Mouse (Mus musculus): ENCODE measurements around the gene Galns. TPM values are rescaled to one million over a fixed set of nuclear protein-coding genes. Genes with fewer than 3 reads are reported as not detected.

Galns gene
- polyA plus RNA-seq, 1 experiment from 2014 or later: 8.2 TPM

GRCm38 (mm10) chr8:122548891-122549439, 62.3 kb downstream of the Galns start:
- Histone ChIP-seq H3K4me2 (peak overlapping the region; percentile 96), H3K27ac (replicated peaks) (peak overlapping the region; percentile 96), H3K27me3 (no peaks in the 10 kb centered on the region), H3K9me3 (replicated peaks) (no peaks in the 10 kb centered on the region), H3K36me3 (replicated peaks) (peaks cover 10% of the 10 kb centered on the region), H3K9ac (peak overlapping the region; percentile 97), H3K4me3 (replicated peaks) (peak overlapping the region; percentile 96), H3K4me1 (replicated peaks) (peaks cover 80% of the 10 kb centered on the region)
- ATAC-seq (ENCODE audit: insufficient read depth): no peak
- WGBS (ENCODE audit: insufficient replicate concordance): 46% methylated on average over 3 of the region's 3 CpGs

GRCm38 (mm10) chr8:122548331-122548730, 62.9 kb downstream of the Galns start:
- no peaks in the 10 kb centered on the region for H3K27me3 ChIP-seq
- no peak for ATAC-seq (ENCODE audit: insufficient read depth)
- peaks cover 80% of the 10 kb centered on the region for H3K4me1 ChIP-seq (replicated peaks)
- no peaks in the 10 kb centered on the region for H3K9me3 ChIP-seq (replicated peaks)
- H3K4me3 ChIP-seq (replicated peaks): peak overlapping the region; percentile 96
- 21% methylated on average over 13 of the region's 13 CpGs for WGBS (ENCODE audit: insufficient replicate concordance)
- H3K4me2 ChIP-seq: peak overlapping the region; percentile 96
- H3K9ac ChIP-seq: peak overlapping the region; percentile 97
- H3K27ac ChIP-seq (replicated peaks): peak overlapping the region; percentile 96
- H3K36me3 ChIP-seq (replicated peaks): peaks cover 16% of the 10 kb centered on the region

- Histone ChIP-seq H3K27ac (replicated peaks) (peak overlapping the region; percentile 96), H3K4me1 (replicated peaks) (peaks cover 83% of the 10 kb centered on the region), H3K9ac (peak overlapping the region; percentile 97), H3K4me3 (replicated peaks) (peak overlapping the region; percentile 96), H3K9me3 (replicated peaks) (no peaks in the 10 kb centered on the region), H3K36me3 (replicated peaks) (peaks cover 22% of the 10 kb centered on the region), H3K4me2 (peak overlapping the region; percentile 96), H3K27me3 (no peaks in the 10 kb centered on the region)
- 7% methylated on average over 5 of the region's 5 CpGs for WGBS (ENCODE audit: insufficient replicate concordance)
- ATAC-seq (ENCODE audit: insufficient read depth): peak; percentile 63
Measured at GRCm38 (mm10) chr8:122547815-122548214, 63.4 kb downstream of the Galns start.

DNA sequence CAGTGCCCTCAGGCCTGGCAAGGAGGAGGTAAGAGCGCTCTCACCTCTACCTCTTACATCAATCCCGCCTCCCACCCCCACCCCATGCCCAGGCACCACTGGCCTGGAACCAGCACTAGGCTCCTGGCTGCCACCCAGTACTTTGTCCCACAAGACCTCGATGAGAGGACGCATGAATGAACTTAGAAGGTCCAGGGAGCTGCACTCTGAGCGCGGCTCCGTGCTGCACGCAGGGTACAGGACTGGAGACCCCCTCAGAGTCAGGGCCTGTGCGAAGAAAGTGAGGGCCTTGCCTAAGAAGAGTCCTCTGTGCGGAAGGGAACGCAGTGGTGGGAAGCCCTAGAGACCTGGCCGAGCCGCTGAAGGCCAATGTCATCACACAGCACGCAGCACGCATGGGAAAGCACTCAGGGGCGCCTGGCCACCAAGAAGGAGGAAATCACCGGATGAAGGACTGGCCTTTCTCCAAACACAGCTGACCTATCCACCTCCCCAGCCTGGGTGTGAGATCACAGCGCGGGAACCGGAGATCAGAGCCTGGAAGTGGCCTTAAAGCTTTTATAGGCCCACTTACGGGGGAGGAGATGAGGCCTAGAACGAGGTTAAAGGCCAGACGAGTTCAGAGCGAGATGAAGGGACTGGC, 64.3 kb downstream of the Galns start:
- Histone ChIP-seq H3K27ac (replicated peaks) (peak overlapping the region; percentile 96), H3K4me2 (peak overlapping the region; percentile 96), H3K9ac (peak overlapping the region; percentile 97), H3K4me1 (replicated peaks) (peaks cover 89% of the 10 kb centered on the region), H3K36me3 (replicated peaks) (peaks cover 30% of the 10 kb centered on the region), H3K4me3 (replicated peaks) (peak overlapping the region; percentile 96), H3K27me3 (no peaks in the 10 kb centered on the region), H3K9me3 (replicated peaks) (no peaks in the 10 kb centered on the region)
- 49% methylated on average over 24 of the region's 24 CpGs for WGBS (ENCODE audit: insufficient replicate concordance)
- ATAC-seq (ENCODE audit: insufficient read depth): no peak

GRCm38 (mm10) chr8:122546066-122546755, 65.1 kb downstream of the Galns start:
- peak overlapping the region; percentile 96 for H3K4me3 ChIP-seq (replicated peaks)
- peak overlapping the region; percentile 96 for H3K4me2 ChIP-seq
- no peaks in the 10 kb centered on the region for H3K27me3 ChIP-seq
- H3K9me3 ChIP-seq (replicated peaks): no peaks in the 10 kb centered on the region
- H3K4me1 ChIP-seq (replicated peaks): peaks cover 92% of the 10 kb centered on the region
- H3K9ac ChIP-seq: peak overlapping the region; percentile 97
- ATAC-seq (ENCODE audit: insufficient read depth): peak; percentile 81
- H3K27ac ChIP-seq (replicated peaks): peak overlapping the region; percentile 96
- peaks cover 37% of the 10 kb centered on the region for H3K36me3 ChIP-seq (replicated peaks)
- WGBS (ENCODE audit: insufficient replicate concordance): 22% methylated on average over 6 of the region's 7 CpGs

DNA sequence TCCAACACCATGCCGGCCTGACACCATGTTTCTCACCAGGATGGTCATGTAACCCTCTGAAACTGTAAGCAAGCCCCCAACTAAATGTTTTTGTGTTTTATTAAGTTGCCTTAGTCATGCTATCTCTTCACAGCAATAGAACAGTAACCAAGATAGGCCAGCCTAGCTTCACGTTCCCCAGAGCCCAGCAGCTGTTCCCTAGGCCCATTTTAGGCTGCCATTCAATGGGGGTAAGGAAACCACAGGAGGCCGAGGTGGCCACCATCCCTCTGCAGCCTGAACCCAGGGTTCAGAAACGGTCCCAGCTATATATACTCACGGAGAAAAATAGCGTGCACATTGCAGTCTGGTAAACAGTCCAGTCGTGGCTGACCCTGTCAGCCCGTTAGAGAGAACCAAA, 67.1 kb downstream of the Galns start:
- ATAC-seq (ENCODE audit: insufficient read depth): no peak
- 76% methylated on average over 8 of the region's 8 CpGs for WGBS (ENCODE audit: insufficient replicate concordance)
- Histone ChIP-seq H3K4me1 (replicated peaks) (peaks cover 99% of the 10 kb centered on the region), H3K4me2 (no peak overlapping the region), H3K27ac (replicated peaks) (peak overlapping the region; percentile 96), H3K36me3 (replicated peaks) (peaks cover 48% of the 10 kb centered on the region), H3K27me3 (no peaks in the 10 kb centered on the region), H3K4me3 (replicated peaks) (no peak overlapping the region), H3K9ac (no peak overlapping the region), H3K9me3 (replicated peaks) (no peaks in the 10 kb centered on the region)

DNA sequence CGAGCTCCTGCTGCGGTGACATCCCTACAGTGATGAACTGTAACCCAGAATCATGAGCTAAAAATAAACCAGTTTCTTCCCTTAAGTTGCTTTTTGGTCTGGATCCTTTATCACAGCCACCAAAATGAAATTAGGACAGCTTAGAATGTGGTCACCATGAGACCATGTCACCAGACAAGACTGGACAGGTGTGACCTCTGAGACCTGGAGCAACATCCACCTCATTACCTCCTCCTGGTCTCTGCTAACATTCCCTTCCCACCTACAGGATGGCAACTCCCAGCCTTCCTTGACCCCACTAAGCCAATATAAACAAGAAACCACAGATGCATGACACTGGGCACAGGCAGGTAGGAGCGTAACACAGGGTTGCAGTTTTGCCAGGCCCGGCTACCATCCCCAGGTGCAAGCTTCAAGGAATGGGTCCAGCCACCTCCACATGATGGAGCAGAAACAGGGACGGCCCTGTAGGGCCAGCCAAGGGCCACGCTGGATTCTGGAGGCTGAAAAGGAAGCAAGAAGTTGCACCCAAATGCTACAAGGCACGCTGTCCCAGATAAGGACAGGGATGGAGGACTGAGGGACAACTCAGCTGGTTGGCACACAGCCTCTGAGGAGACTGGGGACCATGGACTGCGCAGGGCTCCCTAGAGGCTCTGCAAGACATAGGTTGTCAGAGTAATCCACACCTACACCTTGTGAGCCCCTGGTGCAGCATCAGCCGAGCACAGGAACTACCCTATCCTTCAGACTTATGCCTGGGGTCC, 72.8 kb downstream of the Galns start:
- H3K4me3 ChIP-seq (replicated peaks): peak overlapping the region; percentile 44; the same call in 1 of the 2 replicates
- H3K27ac ChIP-seq (replicated peaks): peak overlapping the region; percentile 97
- H3K4me1 ChIP-seq (replicated peaks): peaks cover 94% of the 10 kb centered on the region
- H3K4me2 ChIP-seq: peak overlapping the region; percentile 78
- WGBS (ENCODE audit: insufficient replicate concordance): 50% methylated on average over 9 of the region's 9 CpGs
- H3K27me3 ChIP-seq: no peaks in the 10 kb centered on the region
- H3K9ac ChIP-seq: peak overlapping the region; percentile 34
- no peaks in the 10 kb centered on the region for H3K9me3 ChIP-seq (replicated peaks)
- peak; percentile 36 for ATAC-seq (ENCODE audit: insufficient read depth)
- H3K36me3 ChIP-seq (replicated peaks): peaks cover 47% of the 10 kb centered on the region

DNA sequence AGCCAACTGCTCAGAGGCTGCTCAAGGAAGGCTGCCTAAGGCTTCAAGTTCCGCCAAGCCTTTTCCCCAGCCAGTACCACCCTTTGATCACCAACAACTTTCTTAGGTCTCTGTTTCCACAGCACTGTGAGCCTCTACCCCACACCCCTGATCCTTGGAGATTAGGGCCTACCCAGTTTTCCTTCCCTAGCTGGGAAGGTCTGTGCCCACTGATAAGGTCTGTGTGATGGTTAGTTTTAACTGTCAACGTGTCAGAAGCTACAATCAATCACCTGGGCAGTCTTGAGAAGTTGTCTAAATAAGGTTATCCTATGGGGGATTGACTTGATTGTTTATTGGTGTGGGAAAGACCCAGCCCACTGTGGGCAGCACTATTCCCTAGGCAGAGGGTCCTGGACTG, 73.5 kb downstream of the Galns start:
- Histone ChIP-seq H3K9ac (peak overlapping the region; percentile 62), H3K4me3 (replicated peaks) (peak overlapping the region; percentile 44), H3K9me3 (replicated peaks) (no peaks in the 10 kb centered on the region), H3K27ac (replicated peaks) (peak overlapping the region; percentile 97), H3K36me3 (replicated peaks) (peaks cover 40% of the 10 kb centered on the region), H3K4me2 (peak overlapping the region; percentile 78), H3K4me1 (replicated peaks) (peaks cover 93% of the 10 kb centered on the region), H3K27me3 (no peaks in the 10 kb centered on the region)
- peak; percentile 91 for ATAC-seq (ENCODE audit: insufficient read depth)
- whole genome bisulfite sequencing (ENCODE audit: insufficient replicate concordance): 28% methylated on average over 2 of the region's 2 CpGs

- Histone ChIP-seq H3K9ac (peak overlapping the region; percentile 62), H3K4me3 (replicated peaks) (peak overlapping the region; percentile 44), H3K9me3 (replicated peaks) (no peaks in the 10 kb centered on the region), H3K4me1 (replicated peaks) (peaks cover 93% of the 10 kb centered on the region), H3K36me3 (replicated peaks) (peaks cover 38% of the 10 kb centered on the region), H3K4me2 (peak overlapping the region; percentile 78), H3K27me3 (no peaks in the 10 kb centered on the region), H3K27ac (replicated peaks) (peak overlapping the region; percentile 97)
- 33% methylated on average over 6 of the region's 6 CpGs for WGBS (ENCODE audit: insufficient replicate concordance)
- peak; percentile 13; the same call in 1 of the 2 replicates for ATAC-seq (ENCODE audit: insufficient read depth)
Measured at GRCm38 (mm10) chr8:122537033-122537432, 74.2 kb downstream of the Galns start.

DNA sequence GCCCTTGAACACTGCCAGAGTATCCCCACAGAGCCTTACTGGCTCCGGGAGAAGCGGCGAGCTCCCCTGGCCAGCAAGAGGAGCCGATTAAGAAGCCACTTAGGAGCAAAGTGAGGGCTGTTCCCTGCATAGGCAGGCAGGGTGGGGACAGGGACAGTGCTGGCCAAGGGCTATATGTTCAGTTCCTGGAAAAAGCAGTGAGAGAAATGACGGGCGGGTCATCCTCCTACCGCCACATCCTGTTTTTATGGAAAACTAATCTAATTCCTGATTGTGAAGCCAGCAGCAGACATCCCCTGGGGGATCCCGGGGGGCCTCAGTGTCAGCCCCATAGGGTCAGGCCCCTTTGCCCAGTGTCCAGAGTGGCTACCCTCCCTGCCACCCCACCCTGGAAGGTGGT, 80.0 kb downstream of the Galns start:
- ATAC-seq (ENCODE audit: insufficient read depth): no peak
- Histone ChIP-seq H3K9me3 (replicated peaks) (no peaks in the 10 kb centered on the region), H3K9ac (no peak overlapping the region), H3K36me3 (replicated peaks) (peaks cover 57% of the 10 kb centered on the region), H3K27me3 (no peaks in the 10 kb centered on the region), H3K4me2 (no peak overlapping the region), H3K27ac (replicated peaks) (peak overlapping the region; percentile 36), H3K4me1 (replicated peaks) (peaks cover 69% of the 10 kb centered on the region), H3K4me3 (replicated peaks) (no peak overlapping the region)
- 77% methylated on average over 8 of the region's 8 CpGs for WGBS (ENCODE audit: insufficient replicate concordance)

DNA sequence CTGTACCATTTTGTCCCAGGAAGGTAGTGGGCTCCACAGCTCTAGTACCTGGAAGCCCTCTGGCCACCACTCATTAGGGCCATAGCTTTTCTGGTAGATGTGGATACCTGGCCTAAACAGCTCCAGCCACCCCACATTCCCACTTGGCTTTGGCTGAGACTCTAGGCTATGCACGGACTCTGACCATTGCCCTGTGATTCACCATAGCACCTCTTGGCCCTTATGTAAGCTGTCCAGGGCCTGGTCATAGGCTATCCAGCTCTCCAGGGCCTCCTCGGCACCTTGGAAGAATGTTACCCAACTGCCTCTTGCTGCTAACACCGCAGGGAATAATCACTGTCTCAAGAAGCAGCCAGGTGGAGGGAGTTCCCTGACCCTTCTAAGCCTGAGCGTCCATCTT, 82.1 kb downstream of the Galns start:
- Histone ChIP-seq H3K4me1 (replicated peaks) (peaks cover 73% of the 10 kb centered on the region), H3K4me2 (no peak overlapping the region), H3K27ac (replicated peaks) (0 out of 2 replicates have a peak overlapping the region, but pooled peaks have one; percentile 3)

More for the DNA sequence above, 82.1 kb downstream of the Galns start:
- Histone ChIP-seq H3K27me3 (no peaks in the 10 kb centered on the region), H3K36me3 (replicated peaks) (peaks cover 51% of the 10 kb centered on the region), H3K9me3 (replicated peaks) (no peaks in the 10 kb centered on the region), H3K9ac (no peak overlapping the region), H3K4me3 (replicated peaks) (no peak overlapping the region)
- 86% methylated on average over 4 of the region's 4 CpGs for WGBS (ENCODE audit: insufficient replicate concordance)
- ATAC-seq (ENCODE audit: insufficient read depth): no peak

Measured in liver, embryonic 15.5 days (tissue).